Mouse (Mus musculus): Measurements from ENCODE around the gene Cryl1.

The Cryl1 gene

DNA sequence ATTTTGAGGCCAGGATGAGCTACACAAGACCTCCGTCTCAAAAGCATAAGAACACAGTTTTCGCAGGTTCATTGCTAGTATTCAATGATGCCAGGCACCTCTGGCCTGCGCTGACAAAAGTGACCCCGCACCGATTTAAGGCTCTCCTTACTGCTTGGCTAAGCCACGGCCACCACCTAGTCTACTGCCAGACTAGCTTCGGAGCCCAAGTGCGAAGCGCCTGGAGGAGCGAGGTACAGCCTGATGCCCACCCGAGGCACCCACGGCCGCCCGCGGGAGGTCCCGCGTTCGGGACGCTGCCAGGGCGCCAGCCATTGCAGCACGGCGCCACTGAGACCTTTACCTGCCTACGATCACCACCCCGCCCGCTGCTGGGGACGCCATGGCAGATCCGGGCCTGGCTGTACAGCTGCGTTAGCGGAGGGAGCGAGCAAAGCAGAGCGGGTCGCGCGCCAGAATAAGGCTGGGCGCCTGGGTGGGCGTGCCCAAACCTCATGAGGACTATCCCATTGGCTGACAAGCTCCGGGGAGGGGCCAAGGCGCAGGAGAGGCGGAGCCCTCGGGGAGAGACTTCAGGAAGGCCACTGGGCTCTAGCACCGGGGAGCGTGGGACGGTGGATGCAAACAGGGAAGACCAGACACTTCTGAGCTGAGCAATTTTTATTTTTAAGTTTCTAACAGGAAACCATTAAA lies at the start of gene Cryl1:
TSS of gene Cryl1 (minus strand) at position 465 of the 693 bp plus-strand sequence.
- DNase-seq (ENCODE audit: low read depth, low spot score), result peak; percentile 88

DNA sequence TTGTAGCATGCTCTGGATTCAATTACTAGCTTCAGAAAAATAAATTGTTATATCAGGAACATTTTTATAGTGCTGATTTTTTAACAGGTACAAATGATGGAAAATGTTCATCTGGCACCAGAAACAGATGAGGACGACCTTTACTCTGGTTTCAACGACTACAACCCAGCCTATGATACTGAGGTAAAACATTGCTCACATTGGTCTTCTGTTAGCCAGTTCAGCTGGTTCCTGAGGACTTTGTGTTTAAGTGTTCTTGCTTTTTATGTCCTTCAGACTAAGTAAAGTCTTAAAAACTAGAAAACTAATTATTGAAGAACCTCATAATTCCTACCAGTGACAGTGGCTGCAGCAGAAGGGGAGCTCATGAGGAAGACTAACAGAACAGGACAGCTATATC lies 32.1 kb upstream of the Cryl1 start:
- DNase-seq (ENCODE audit: low read depth, low spot score), result no peak

DNA sequence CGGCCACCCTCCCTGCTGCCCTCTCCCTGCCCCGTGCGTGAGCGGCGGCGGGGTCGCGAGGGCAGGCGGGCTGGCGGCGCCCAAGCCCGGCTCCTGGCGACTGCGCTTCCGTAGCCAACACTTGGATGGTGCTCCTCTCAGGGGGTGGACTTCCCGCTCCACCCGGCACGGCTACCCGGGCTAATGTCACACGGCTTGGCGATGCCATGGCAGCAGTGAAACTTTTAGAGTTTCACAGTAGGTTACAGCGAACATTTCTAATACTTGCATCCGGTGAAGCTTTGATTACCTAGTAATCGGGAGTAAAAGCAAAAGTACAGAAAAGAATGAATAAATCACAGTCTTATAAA lies 25.9 kb upstream of the Cryl1 start:
- DNase-seq (ENCODE audit: low read depth, low spot score), result no peak

DNA sequence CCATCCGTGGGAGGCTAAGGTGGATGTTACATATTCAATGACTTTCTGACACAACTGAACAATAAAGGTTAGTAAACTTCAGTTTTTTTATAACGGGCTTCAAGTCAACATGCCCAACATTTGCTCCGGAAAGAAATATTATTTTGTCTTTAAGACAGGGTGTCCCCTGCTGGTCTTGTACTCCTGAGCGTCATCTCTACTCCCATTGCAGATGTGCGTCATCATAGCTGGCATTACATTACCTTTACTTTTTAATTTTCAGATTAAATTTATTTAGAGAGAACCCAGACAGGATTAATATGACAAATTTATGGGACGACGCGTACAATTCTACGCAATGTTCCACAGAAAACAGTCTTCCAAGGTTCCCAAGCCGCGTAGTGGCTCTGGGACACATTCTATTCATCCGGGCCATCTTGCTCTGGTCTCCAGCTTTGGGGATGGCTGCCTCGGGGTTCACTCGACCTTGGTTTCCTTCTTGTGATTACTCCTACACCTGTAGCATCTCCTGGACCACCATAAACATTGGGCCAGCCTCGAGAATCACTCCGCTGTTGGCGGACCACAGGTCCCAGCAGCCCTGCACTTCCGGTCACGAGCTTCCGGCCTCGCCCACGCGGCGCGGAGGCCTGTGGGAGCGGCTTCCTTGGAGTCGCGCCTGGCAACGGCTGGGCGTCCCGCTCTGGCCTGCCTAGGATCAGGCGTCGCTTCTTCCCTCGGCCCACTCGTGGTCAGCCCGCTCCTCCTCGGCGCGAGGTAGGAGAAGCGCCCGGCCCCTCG lies 25.3 kb upstream of the Cryl1 start, which contains the start of gene Ift88:
TSS of gene Ift88 (plus strand) at position 631 of the 780 bp plus-strand sequence.
- DNase-seq (ENCODE audit: low read depth, low spot score), result peak; percentile 86

DNA sequence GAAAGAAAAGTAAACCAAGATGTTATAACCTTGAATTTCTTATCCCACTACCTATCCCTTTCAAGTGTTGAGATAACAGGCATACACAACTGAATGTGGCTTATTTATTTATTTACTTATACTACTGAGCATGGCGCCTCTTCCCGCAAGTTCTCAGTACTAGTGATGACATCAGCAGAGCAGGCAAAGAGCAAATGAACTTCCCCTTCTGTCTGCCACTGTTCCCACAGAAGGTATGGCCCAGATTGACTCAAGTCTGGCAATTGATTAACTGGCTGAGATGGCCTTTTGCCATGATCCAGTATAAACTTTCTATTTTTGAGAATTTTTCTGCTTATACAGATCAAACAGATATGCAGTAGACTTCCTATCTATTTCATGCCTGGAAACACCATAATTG lies 18.9 kb upstream of the Cryl1 start:
- no peak for DNase-seq (ENCODE audit: low read depth, low spot score)

DNA sequence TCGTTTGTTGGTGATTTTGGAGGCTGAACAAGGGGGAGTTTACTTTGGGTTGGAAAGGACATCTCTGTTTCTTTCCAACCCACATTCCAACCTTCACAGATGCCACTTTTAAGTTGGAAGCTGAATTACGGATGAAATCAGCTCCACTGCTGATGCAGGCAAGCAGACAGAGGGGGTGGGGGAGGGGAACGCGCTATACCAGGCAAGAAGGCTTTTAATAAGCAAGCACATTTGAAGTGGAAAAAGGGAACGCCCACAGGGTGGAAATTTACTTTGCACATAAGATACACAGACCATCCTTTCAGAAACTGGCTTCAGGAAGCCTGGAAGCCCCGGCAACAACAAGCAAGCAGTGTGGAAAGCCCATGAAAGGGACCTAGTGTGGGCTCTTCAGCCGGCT lies 13.8 kb upstream of the Cryl1 start:
- peak; percentile 75 for DNase-seq (ENCODE audit: low read depth, low spot score)

DNA sequence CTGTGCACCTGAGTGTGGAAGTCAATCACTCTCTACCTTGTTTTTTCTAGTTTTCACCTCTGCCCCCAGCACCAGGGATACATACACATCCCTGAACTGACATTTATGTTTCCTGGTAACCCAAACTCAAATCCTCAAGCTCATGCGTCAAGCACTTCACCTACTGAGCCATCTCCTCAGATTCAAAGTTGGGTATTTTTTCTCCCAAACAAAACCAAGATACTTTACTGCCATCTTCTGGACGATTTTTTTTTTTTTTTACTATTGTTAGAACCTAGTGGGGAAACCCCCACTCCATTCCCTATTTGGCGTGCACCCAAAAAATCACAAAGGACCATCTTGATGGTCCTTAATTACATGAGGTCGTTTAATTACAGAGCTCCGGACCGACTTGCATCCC lies 10.8 kb upstream of the Cryl1 start:
- DNase-seq (ENCODE audit: low read depth, low spot score), result no peak

DNA sequence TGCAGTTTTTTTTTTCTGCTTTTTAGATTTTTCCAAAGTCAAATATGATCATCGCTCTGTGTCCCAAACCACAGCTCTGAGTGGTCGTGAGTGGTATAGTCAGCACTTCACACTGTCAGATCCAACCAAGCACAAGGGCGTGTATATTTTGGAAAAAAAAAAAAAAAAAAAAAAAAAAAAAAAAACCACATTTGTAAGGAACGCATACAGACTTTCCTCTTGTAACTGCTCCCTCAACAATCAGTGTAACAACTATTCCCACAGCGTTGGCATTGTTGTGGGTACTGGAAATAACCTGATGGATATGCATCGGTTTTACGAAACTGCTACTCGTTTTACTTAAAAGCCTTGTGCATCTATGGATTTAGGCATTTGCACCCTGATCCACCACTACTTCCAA lies 9.8 kb upstream of the Cryl1 start:
- DNase-seq (ENCODE audit: low read depth, low spot score), result no peak

DNA sequence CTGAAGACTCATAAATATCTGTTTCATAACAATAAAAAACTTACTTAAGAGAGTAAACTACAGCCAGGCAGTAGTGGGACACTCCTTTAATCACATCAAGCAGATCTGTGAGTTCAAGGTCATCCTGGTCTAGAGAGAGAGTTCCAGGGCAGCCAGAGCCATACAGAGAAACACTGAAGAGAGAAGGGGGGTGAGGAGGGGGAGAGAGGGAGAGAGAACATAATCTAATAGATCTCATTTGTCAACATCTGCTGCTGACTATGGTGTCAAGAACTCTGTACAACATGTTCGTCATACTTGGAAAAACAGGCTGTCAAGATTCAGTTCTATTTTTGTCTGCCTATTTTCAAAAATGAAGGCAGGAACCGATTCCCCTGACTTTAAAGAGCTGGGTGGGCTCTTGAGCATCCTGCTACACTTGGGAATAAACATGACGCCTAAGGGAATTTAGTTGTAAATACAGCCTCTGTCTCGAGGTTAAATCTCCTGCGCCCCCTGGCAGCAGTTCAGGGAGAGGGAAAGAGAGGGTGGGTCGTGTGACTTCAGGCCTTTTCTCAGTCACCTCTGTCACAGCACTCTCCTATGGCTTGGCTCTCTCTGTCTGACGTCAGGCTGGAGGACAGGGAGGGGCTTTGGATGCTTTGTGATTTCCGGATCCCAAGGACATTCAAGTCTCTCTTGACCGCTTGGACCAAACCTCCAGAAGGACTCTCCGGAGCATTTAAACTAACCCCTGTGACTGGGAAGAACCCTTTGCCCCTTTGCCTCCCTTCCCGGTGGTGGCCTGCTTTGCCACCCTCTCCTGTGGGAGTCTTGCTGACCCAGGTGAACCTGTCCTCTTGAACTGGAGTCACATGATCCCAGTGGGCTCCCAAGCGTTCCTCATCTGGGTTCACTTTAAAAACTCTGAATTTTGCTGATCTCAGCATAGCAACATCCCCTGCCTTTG lies 9.0 kb upstream of the Cryl1 start:
- no peak for DNase-seq (ENCODE audit: low read depth, low spot score)

DNA sequence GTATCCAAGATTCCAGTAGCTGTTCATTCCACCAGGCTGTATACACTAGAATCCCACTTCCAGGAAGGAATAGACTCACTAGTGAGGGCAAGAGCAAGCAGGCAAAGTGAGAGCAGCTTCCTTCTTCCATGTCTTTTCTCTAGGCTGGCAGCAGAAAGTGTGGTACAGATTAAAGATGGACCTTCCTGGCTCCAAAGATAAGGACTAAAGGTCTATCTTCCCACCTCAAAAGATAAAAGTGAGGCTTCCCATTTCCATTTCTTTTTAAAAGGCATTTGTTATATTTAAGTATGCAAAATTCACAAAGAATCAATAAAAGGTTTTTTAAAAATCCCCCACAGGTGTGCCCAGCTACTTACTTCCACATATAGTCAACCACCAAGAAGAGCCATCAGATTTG lies 4.5 kb upstream of the Cryl1 start:
- no peak for DNase-seq (ENCODE audit: low read depth, low spot score)

DNA sequence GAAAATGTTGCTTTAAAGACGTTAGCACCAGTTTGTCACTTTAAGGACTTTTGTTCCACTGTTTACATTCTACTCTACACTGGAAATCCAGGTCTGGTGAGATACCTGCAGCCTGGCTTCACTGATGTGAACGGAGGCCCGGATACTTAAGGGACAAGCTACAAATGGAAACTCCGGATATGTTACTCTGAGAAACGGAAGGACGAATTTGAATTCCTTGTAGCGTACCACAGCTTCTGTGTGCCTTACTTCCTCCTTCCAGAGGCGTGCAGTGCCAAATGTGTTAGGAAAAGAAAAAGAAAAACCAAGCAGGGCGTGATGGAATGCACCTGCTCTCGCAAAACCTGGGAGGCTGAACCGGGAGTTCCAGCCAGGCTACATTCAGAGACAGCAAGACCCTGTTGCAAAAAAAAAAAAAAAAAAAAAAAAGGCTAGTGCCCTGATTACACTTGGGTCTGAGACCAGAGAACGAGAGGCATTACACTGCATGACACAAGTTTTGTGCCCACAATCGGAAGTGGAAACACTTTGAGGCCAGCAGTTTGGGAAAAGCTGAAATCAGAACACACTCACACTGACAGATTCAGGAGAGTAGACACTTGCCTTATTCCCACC lies 591 bp upstream of the Cryl1 start:
- peak; percentile 43 for DNase-seq (ENCODE audit: low read depth, low spot score)

DNA sequence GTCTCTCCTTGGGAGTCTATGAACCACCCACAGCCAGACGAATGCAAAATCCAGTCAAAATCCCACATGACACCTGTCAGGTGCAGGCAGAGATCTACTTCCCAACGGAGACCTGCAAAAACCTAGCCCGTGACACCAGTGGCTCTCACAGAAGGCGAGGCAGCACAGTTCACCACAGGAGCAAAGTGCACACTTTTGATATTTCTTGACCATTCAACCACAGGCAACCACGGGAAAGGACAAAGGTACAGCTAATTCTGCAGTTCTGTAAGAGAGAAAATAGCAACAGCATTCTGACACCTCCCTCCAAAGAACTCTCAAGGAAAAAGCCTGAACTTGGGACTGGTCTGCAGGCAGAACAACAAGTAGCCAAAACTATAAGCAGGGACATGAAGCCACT lies 1.1 kb downstream of the Cryl1 start:
- no peak for DNase-seq (ENCODE audit: low read depth, low spot score)

DNA sequence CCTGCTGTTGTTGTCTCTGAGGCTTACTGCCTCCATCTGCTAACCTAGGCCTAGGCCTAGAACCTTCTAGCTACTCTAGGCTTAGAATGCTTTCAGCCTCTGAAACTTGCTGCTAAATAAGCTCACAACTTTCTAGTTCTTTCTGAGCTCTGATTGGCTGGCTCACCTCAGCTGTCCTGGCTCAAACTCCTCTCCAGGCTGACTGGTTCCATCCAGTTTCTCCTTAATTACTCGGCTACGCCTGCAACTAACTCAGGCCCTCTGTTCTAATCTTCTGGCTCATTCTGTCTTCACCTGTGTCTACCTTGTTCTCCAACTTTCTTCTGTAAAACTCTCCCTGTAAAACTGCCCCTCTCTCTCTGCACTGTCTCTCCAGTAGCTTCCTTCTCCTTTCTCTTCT lies 2.9 kb downstream of the Cryl1 start:
- DNase-seq (ENCODE audit: low read depth, low spot score), result no peak

DNA sequence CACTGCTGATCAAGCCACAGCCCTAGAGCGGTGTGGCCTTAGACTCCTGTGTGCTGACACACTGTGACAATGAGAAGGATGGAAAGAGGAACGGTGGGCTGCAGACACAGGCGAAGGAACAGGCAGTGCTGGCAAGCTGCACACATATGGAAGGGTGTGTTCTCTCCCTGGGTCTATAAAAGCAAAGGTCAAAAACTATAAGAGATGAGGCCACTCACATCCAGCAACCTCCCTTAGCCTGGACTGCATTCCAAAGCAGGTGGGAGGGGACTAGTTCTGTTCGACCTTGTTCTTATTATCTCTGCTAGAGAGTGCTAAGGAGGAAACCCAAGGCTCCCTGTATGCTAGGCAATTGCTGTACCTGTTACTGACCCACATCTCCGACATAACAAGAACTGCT lies 6.1 kb downstream of the Cryl1 start:
- DNase-seq (ENCODE audit: low read depth, low spot score), result no peak

DNA sequence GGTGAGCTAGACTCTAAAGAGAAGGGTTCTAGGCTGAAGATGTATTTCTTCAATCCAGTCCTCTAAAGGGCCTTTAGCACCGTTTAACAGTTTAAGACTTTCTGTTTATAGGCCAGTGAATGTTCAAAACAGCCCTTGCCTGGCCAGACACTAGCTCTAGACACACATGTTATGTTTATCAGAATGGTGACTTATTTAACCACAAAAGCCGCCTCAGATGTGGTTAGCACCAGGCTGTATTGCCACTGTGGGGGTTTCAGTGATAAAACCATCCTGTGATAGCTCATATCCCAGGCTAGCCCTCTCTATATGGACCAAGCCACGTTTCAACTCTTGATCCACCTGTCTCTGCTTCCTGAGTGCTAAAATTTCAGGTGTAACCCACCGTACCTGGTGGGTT lies 6.7 kb downstream of the Cryl1 start:
- no peak for DNase-seq (ENCODE audit: low read depth, low spot score)

DNA sequence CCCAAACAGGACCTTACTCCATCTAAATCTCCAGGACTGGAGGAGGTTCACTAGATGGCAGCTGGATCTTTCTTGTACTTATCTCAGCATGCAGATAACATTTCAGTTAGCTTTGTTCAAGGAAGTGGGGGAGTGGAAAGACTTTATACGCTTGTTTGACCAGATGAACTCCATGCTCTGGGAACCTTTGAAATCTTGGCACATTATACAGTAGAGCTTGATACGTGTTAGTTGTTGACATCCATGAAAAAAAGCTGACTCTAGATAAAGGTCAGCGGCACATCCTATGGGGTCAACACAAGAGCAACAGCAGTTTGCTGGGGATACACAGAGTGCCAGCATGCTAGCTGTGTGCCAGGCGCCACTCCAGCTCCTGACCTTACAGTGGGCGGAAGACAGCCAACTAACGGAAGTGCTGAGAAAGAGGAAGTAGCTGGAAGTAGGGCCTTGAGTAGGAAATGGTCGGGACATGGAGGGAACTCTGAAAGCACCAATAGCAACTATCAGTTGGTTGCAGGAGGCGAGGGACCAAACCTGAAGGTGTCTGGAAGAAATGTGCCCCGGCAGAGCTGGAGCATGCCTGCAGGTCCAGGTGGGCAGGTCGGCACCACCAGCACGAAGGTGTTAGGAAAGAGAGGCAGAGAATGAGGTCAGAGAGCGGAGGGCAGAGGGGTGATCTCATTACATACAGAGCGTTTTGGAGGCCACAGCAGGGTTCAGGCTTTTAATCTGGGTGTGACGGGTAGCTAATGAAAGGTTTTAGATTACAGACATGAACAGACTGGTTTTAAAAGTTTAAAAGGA lies 11.4 kb downstream of the Cryl1 start:
- no peak for DNase-seq (ENCODE audit: low read depth, low spot score)

DNA sequence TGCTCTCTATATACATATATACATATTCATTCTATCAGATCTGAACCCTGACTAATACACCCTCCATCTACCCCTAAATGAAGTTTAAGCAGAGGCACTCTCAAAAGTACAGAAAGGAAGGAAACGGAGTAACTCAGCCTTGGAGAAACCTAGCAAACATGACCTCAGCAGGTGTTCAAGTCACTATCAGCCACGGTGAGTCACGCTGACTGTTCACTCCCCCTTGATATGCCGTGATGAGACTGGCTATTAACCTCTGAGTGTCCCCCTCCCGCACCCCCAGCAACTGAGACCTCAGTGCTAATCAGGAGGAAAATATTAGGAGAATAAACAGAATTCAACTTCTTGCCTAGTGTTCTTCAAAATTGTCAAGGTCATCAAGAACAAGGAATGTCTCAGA lies 12.7 kb downstream of the Cryl1 start:
- no peak for DNase-seq (ENCODE audit: low read depth, low spot score)

DNA sequence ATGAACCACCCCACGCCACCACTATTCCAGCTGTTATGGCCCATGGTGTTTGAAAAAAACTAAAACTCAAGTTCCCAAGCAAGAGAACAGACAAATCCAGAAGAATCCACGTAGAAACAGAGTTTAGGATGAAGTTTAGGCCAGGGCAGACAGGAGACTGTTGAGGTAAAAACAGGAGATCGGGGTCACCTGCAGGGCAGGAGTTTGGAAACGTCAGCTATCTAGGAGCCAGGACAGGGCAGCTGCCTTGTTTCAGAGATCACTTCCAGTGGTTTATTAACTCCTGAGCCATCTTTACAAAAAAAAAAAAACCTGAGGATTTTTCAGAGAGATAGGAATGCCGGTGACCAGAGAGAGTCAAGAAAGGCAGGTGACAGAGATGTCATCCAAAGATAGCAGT lies 20.8 kb downstream of the Cryl1 start:
- no peak for DNase-seq (ENCODE audit: low read depth, low spot score)

DNA sequence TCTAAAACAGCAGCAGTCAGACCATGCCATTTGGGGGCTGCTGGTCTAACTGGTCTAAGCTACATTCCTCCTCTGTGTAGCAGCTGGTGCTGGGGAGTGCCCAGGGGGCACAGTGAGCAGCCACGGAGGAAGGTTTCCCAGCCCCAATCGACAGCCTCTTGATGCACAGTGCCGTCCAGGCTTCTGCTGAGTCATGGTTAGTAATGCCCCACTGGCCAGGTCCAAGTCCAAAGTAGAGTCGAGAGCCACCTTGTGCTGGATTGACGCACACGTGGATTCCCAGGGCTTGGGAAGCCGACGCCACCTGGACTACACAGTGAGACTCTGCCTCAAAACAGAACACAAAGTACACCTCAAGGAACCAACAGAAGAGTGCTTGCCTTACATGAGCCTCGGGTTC lies 21.4 kb downstream of the Cryl1 start:
- DNase-seq (ENCODE audit: low read depth, low spot score), result no peak

DNA sequence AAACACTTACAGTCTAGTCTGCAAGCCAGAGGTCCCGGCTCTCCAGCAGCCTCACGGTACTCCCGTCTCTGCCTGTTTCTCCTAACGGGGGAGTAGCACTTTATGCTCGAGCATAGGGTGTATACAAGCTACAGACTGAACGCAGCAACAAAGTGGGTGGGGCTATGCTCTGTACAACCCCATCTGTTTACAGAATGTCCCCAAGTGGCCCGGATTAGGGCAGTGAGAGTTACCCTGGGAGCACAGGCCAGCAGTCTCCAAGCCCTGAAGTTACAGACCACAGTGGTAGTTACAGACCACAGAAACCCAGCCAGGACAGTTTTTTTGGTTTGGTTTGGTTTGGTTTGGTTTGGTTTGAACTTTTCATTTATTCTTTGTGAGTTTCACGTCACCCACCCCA lies 22.3 kb downstream of the Cryl1 start:
- DNase-seq (ENCODE audit: low read depth, low spot score), result no peak

DNA sequence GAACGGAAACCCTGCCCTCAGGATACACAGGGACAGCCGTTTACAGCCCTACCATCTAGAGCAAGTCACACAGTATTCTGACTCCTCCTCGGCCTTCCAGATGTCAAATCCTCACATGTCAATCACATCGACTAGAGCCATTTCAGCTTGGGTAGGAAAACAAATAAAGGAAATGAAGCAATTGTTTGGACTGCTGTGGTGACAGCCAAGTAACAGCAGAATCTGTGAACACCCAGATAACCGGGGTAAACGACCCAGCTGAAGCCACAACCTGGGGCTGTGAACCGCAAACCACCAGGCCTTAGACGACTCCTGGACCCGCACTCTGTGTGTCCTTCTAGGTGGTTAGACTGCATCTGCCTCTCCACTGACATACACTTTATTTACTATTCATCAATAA lies 23.1 kb downstream of the Cryl1 start:
- no peak for DNase-seq (ENCODE audit: low read depth, low spot score)
